Mouse (Mus musculus) liver, embryonic 14.5 days (tissue): ENCODE data around the gene Tom1l2.

Source experiments
- CTCF ChIP-seq: IDR thresholded peaks from 2 replicates; pipeline ENCODE4 v1.5.1; 2016; ENCODE audit warnings: antibody characterized with exemption, low read depth, control low read depth
- EP300 ChIP-seq: IDR thresholded peaks from 2 replicates; pipeline ENCODE4 v1.6.1; 2016; ENCODE audit warnings: antibody characterized with exemption, low read depth

DNA sequence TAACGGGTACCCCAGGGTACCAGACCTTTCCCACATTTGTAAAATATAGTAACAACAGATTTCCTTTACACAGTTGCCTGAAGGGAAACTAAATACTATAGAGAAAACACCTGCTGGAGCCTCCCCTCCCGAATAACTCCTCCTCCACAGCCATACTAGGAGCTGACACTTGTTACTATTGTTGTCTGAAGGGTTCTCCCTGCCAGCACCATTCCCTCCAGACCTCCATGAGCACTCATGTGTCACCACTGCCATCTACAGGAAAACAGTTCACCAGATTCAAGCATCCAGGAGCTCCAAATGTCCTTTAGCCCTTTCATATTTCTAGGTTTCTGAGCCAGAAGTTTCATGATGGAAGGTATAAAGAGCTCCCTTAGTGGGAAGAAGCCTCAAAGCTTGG lies 60.0 kb downstream of the Tom1l2 start:
- TF ChIP-seq EP300: no peak
- peak; percentile 79 for TF ChIP-seq CTCF
